Mouse (Mus musculus) cortical plate, adult 2 months (tissue): ENCODE measurements around the gene Fgfr2. TPM values are rescaled to one million over a fixed set of nuclear protein-coding genes. Genes with fewer than 3 reads are reported as not detected.

ENCODE experiments used
- H3K27ac ChIP-seq: fragments of 200-500 bp; 2 replicates; pipeline ENCODE4 v1.5.1; 2012; ENCODE audit warnings: low read length, control low read depth, inconsistent platforms; ENCODE audit not compliant: insufficient read depth
- H3K4me1 ChIP-seq: fragments of 200-500 bp; 2 replicates; pipeline ENCODE4 v1.6.1; 2011; ENCODE audit warnings: low read length; ENCODE audit not compliant: control insufficient read depth, insufficient read depth
- H3K4me3 ChIP-seq: fragments of 200-500 bp; 2 replicates; pipeline ENCODE4 v1.5.1; 2011; ENCODE audit warnings: mild to moderate bottlenecking, low read length, control low read depth; ENCODE audit not compliant: insufficient read depth
- CTCF ChIP-seq: fragments of 200-500 bp; IDR thresholded peaks from 2 replicates; pipeline ENCODE4 v1.5.1; 2011; ENCODE audit warnings: mild to moderate bottlenecking, control low read depth, low read length; ENCODE audit not compliant: insufficient read depth; ENCODE audit errors: extremely low read depth
- POLR2A ChIP-seq: fragments of 200-500 bp; IDR thresholded peaks from 2 replicates; pipeline ENCODE4 v1.6.1; 2011; ENCODE audit warnings: mild to moderate bottlenecking, low read length, control low read depth; ENCODE audit not compliant: insufficient read depth; ENCODE audit errors: extremely low read depth
- polyA plus RNA-seq: library from polyadenylated mRNA; depleted of rRNA; stranded (reverse); fragments of >200 nt; gene quantifications from 2 replicates; pipeline ENCODE4 v1.2.3, GENCODE M21; 2012

The Fgfr2 gene
- polyA plus RNA-seq, 1 experiment: 50.4 TPM

GRCm38 (mm10) chr7:133012637-133013366 is 110.3 kb downstream of the Fgfr2 start:
- Histone ChIP-seq H3K27ac (no peak overlapping the region), H3K4me1 (peaks cover 6% of the 10 kb centered on the region; the same call in 1 of the 2 replicates), H3K4me3 (no peak overlapping the region)
- TF ChIP-seq CTCF: no peak
- TF ChIP-seq POLR2A: no peak

GRCm38 (mm10) chr7:133011611-133012010 is 111.5 kb downstream of the Fgfr2 start:
- H3K4me3 ChIP-seq: no peak overlapping the region
- TF ChIP-seq CTCF: no peak
- TF ChIP-seq POLR2A: no peak
- peaks cover 6% of the 10 kb centered on the region; the same call in 1 of the 2 replicates for H3K4me1 ChIP-seq

GRCm38 (mm10) chr7:133011191-133011590 is 112.0 kb downstream of the Fgfr2 start:
- H3K4me1 ChIP-seq: peaks cover 6% of the 10 kb centered on the region; the same call in 1 of the 2 replicates
- no peak overlapping the region for H3K4me3 ChIP-seq
- TF ChIP-seq CTCF (no peak), POLR2A (no peak)
- H3K27ac ChIP-seq: no peak overlapping the region

More at GRCm38 (mm10) chr7:133011611-133012010, 111.5 kb downstream of the Fgfr2 start:
- no peak overlapping the region for H3K27ac ChIP-seq

GRCm38 (mm10) chr7:133010477-133010876 is 112.7 kb downstream of the Fgfr2 start:
- H3K27ac ChIP-seq: no peak overlapping the region
- H3K4me3 ChIP-seq: no peak overlapping the region
- H3K4me1 ChIP-seq: peaks cover 6% of the 10 kb centered on the region; the same call in 1 of the 2 replicates
- TF ChIP-seq CTCF: no peak
- no peak for TF ChIP-seq POLR2A

GRCm38 (mm10) chr7:133009676-133010075 is 113.5 kb downstream of the Fgfr2 start:
- no peak overlapping the region for H3K4me3 ChIP-seq
- TF ChIP-seq POLR2A (no peak), CTCF (no peak)
- H3K27ac ChIP-seq: no peak overlapping the region
- H3K4me1 ChIP-seq: peaks cover 6% of the 10 kb centered on the region; the same call in 1 of the 2 replicates

- H3K4me3 ChIP-seq: no peak overlapping the region
- TF ChIP-seq CTCF (no peak), POLR2A (no peak)
- peaks cover 6% of the 10 kb centered on the region; the same call in 1 of the 2 replicates for H3K4me1 ChIP-seq
- no peak overlapping the region for H3K27ac ChIP-seq
These were observed 114.5 kb downstream of the Fgfr2 start for GRCm38 (mm10) chr7:133008663-133009062.

GRCm38 (mm10) chr7:133007343-133007742 is 115.8 kb downstream of the Fgfr2 start:
- Histone ChIP-seq H3K27ac (no peak overlapping the region), H3K4me3 (no peak overlapping the region), H3K4me1 (peaks cover 4% of the 10 kb centered on the region; the same call in 1 of the 2 replicates)
- no peak for TF ChIP-seq CTCF
- no peak for TF ChIP-seq POLR2A

GRCm38 (mm10) chr7:133005772-133006171 is 117.4 kb downstream of the Fgfr2 start:
- TF ChIP-seq POLR2A (no peak), CTCF (no peak)
- Histone ChIP-seq H3K4me3 (no peak overlapping the region), H3K4me1 (peaks cover 1% of the 10 kb centered on the region; the same call in 1 of the 2 replicates), H3K27ac (no peak overlapping the region)

- H3K4me3 ChIP-seq: no peak overlapping the region
- no peak overlapping the region for H3K27ac ChIP-seq
- peaks cover 1% of the 10 kb centered on the region; the same call in 1 of the 2 replicates for H3K4me1 ChIP-seq
- TF ChIP-seq POLR2A: no peak
- TF ChIP-seq CTCF: peak; percentile 99
These were observed 119.7 kb downstream of the Fgfr2 start for GRCm38 (mm10) chr7:133003421-133003820.

- Histone ChIP-seq H3K4me3 (no peak overlapping the region), H3K27ac (no peak overlapping the region)
These were observed 120.9 kb downstream of the Fgfr2 start for GRCm38 (mm10) chr7:133002271-133002670.

More at GRCm38 (mm10) chr7:133002271-133002670, 120.9 kb downstream of the Fgfr2 start:
- TF ChIP-seq CTCF: no peak
- no peak for TF ChIP-seq POLR2A
- peaks cover 1% of the 10 kb centered on the region; the same call in 1 of the 2 replicates for H3K4me1 ChIP-seq
